Mouse (Mus musculus) CH12F3 (cell line): ENCODE data around the gene Taar8a.
"Not testable (repeated sequence)": the region's sequence is repeated elsewhere in the genome, so short reads cannot be mapped to it uniquely, and the experiment has no call there.

Source experiments
- in situ Hi-C: fragments of 300-500 bp; cut with MboI; formaldehyde crosslinking; loops from 2 replicates; pipeline ENCODE4 v1.14.3; 2020; ENCODE audit warnings: low sequenced_read_pairs

Gene Taar8a

DNA sequence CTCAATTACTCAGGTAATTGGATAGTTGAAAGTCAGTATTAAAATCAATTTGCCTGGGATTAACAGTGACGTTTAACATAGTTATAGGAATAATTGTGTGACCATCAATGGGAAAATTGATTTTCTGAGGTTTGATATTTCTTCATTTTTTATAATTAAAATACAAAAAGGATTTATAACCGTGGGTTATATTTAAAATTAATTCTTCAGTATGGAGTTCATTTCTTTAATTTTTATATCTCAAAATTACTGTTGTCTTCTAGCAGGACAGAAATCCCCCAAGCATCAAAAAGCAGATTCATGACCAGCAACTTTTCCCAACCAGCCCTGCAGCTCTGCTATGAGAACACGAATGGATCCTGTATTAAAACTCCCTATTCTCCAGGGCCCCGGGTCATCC is at the start of gene Taar8a:
Gene Taar8a (plus strand): TSS at position 301 of the 400 bp plus-strand sequence.
- in situ Hi-C loops: loop anchor here (25.0 kb wide), 1 partner anchor 264 kb away; no protein-coding TSS in a partner anchor

- in situ Hi-C loops: no loop called here
These were observed 49.4 kb upstream of the Taar8a start, which contains the start of gene Taar7d for GRCm38 (mm10) chr10:24026922-24027321. Taar7d (plus strand) TSS chr10:24027222.

GRCm38 (mm10) chr10:24031347-24031746 is 45.0 kb upstream of the Taar8a start:
- in situ Hi-C loops: no loop called here

DNA sequence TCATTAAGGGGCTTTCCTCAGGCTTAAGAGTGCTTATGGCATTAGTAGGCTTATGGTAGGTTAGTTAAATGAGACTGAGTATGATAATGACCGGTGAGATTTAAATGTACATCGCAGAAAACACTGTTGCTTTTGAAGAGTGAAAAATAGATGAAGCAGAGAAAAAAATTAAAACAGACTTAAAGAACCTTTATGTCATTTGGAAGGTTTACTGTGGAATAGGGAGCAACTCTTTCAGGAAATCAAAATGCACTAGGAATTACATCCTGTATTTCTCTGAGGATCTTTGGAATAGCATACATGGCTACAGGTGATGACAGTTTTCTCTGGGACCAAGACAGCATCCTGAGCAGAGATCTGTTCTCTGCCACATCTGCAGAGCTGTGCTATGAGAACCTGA is 39.0 kb upstream of the Taar8a start, which contains the start of gene Taar7e:
Gene Taar7e (plus strand): TSS at position 301 of the 400 bp plus-strand sequence.
- in situ Hi-C loops: no loop called here

DNA sequence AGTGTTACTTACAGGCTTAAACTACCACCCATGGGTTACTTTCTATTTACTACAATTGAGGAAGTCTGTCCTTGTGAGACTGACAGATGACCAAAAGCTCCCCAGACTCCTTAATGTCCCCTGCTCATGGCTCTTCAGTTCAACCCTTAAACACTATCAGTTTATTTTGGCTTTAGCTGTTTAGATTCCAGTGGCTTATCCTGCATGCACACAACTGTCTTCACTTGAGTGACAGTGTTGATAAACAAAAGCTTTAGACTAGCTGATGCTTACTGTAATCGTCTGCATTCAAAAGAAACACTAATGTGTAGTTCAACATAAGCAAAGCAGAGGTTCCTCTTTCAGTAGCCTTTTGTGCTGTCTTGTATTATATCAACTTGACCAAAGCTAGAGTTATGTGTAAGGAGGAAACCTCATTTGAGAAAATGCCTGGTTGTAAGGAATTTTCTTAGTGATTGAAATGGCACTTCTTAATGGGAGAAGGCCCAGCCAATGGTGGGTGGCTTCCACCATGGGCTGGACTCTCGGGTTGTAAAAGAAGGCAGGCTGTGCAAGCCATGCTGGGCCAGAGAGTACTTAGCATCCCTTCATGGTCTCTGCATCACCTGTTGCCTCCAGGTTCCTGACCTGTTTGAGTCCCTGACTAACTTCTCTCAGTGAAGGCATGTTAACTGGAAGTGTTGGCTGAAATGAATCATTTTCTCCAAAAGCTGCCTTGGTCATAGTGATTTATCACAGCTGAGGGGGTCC is 36.0 kb upstream of the Taar8a start:
- in situ Hi-C loops: no loop called here

GRCm38 (mm10) chr10:24049210-24049609 is 27.1 kb upstream of the Taar8a start, which contains the start of gene Taar7f:
Taar7f (plus strand) TSS chr10:24049510.
- in situ Hi-C loops: no loop called here

DNA sequence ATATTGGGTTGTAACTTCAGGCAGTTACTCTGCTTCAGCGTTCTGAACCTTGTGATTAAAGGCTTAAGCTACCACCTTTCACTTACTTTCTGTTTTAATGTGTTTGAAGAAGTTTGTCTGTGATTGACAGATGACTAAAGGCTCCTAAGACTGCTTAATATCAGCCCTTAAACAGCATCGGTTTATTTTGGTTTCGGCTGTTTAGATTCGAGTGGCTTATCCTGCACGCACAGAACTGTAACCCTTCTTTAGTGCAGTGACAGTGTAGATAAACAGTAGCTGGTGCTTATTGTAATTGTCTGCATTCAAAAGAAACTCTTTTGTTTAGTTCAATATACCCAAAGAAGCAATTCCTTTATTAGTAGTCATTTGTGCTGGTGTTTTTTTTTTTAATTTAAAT is 24.3 kb upstream of the Taar8a start:
- in situ Hi-C loops: no loop called here

GRCm38 (mm10) chr10:24058986-24059385 is 17.3 kb upstream of the Taar8a start:
- in situ Hi-C loops: no loop called here

GRCm38 (mm10) chr10:24074751-24075150 is 1.5 kb upstream of the Taar8a start:
- in situ Hi-C loops: loop anchor here (25.0 kb wide), 1 partner anchor 262 kb away; no protein-coding TSS in a partner anchor

GRCm38 (mm10) chr10:24080166-24080565 is 3.9 kb downstream of the Taar8a start:
- in situ Hi-C loops: loop anchor here (25.0 kb wide), 1 partner anchor 268 kb away; no protein-coding TSS in a partner anchor

- in situ Hi-C loops: loop anchor here (25.0 kb wide), 1 partner anchor 274 kb away; no protein-coding TSS in a partner anchor
These were observed 9.6 kb downstream of the Taar8a start for GRCm38 (mm10) chr10:24085936-24086335.

DNA sequence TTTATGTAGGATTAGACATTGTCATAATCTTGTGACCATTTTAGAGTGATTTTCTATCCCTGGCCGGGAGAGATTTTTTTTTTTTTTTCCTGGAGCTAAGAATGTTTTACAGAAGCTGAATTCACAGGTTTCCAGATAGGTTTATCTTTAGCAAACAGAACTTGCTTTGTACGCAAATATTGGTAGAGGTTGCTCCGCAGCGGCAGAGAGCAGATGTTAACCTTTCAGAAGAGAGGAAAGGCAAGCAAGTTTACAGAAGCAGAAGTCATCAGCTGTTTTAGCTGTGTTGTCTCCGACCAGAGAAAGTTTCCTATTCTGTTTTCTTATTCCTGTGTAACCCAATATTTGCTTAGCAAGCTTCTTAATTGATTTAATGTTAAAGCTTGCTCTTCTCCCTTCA is 10.3 kb downstream of the Taar8a start:
- in situ Hi-C loops: loop anchor here (25.0 kb wide), 1 partner anchor 274 kb away; no protein-coding TSS in a partner anchor

DNA sequence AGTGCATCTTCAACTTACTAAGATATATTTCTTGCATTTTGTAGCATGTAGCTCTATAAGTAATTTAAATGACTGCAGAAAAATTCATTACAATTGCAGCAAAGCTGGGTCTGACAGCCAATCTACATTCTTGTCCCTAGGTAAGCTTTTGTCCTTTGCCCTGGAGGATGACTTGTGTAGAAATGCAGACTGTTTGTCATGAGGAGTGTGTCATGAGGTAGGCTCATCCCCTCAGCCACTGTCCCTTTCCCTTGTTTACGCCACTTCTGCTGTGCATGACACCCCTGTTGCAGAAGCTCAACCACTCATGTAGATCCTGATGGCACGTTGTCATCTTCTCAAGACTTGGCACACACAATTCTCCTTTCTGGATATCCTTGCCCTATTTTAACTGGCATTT is 10.9 kb downstream of the Taar8a start:
- in situ Hi-C loops: loop anchor here (25.0 kb wide), 1 partner anchor 275 kb away; no protein-coding TSS in a partner anchor

GRCm38 (mm10) chr10:24092194-24092593 is 15.9 kb downstream of the Taar8a start, which contains the start of gene Taar8b:
Taar8b (minus strand) TSS chr10:24092294.
- in situ Hi-C loops: loop anchor here (25.0 kb wide), 1 partner anchor 280 kb away; no protein-coding TSS in a partner anchor

DNA sequence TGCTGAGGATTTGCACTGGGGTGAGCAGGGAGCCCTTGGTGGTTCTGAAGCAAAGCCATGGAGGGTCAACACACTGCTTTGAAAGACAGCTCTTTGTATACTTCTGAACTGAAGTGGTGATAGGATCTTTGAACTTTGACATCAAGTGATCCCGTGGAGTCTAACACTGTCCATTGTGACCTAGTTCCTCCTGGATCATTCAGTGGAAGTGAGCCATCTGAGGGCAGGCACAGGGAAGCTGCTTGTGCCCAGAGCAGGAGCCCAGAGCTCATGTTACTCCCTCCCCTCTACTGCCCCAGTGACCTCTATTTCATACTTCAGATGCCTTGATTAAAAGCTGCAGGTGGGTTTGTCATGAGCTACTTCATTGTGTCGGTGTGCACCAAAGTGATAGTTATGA is 20.7 kb downstream of the Taar8a start:
- in situ Hi-C loops: loop anchor here (25.0 kb wide), 1 partner anchor 285 kb away; no protein-coding TSS in a partner anchor

DNA sequence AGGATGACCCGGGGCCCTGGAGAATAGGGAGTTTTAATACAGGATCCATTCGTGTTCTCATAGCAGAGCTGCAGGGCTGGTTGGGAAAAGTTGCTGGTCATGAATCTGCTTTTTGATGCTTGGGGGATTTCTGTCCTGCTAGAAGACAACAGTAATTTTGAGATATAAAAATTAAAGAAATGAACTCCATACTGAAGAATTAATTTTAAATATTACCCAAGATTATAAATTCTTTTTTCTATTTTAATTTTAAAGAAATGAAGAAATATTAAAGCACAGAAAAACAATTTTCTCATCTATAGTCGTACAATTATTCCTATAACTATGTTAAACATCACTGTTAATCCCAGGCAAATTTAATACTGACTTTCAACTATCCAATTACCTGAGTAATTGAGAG is 25.5 kb downstream of the Taar8a start, which contains the start of gene Taar8c:
Gene Taar8c (minus strand): TSS at position 101 of the 400 bp plus-strand sequence.
- in situ Hi-C loops: not testable (repeated sequence)

GRCm38 (mm10) chr10:24103299-24103698 is 27.0 kb downstream of the Taar8a start:
- in situ Hi-C loops: not testable (repeated sequence)

DNA sequence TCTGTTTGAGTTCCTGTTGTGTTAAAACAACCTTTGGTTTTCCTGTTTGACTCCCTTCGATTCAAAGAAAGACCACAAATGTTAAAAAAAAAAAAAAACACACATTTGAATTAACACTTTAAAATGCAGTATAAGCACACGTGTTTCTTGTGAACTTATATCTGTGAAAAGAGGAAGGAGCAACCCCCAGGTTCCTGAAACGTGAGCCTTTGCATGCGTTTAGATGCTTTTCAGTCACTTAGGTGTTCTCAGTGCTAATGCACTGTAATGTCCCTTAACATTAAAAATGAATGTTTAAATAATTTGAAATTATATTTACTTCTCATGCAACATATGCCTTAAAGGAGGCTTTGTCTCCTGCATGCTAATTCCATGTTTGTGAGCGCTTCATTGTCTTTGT is 31.4 kb downstream of the Taar8a start:
- in situ Hi-C loops: no loop called here

DNA sequence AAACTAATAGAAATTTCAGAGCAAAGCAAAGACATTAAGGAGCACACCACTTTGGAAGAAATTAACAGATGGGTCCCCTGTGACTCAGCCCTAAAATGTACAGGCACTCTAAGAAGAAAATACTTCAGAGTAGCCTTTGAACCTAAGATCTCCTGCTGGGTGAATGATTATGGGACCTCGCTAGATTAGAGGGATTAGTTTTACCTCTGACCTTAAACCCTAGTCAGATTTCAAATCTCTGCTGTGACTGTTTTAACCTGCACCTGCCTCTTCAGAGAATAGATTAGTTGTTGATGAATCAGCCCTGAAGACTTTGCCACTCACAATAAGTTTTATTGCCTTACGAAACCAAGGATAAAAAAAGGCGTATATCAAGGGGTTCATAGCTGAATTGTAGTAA is 31.9 kb downstream of the Taar8a start:
- in situ Hi-C loops: no loop called here

DNA sequence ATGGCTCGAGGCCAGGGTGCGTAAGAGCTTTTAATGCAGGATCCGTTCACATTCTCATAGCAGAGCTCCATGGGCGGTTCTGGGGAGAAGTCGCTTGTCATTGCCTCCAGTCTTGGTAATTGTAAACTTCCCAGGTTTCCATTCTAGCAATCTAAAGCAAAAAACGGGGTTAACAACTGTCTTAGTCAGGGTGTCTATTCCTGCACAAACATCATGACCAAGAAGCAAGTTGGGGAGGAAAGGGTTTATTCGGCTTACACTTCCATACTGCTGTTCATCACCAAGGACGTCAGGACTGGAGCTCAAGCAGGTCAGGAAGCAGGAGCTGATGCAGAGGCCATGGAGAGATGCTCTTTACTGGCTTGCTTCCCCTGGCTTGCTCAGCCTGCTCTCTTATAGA is 33.1 kb downstream of the Taar8a start, which contains the start of gene Taar9:
Gene Taar9 (minus strand): TSS at position 101 of the 400 bp plus-strand sequence.
- in situ Hi-C loops: not testable (repeated sequence)

DNA sequence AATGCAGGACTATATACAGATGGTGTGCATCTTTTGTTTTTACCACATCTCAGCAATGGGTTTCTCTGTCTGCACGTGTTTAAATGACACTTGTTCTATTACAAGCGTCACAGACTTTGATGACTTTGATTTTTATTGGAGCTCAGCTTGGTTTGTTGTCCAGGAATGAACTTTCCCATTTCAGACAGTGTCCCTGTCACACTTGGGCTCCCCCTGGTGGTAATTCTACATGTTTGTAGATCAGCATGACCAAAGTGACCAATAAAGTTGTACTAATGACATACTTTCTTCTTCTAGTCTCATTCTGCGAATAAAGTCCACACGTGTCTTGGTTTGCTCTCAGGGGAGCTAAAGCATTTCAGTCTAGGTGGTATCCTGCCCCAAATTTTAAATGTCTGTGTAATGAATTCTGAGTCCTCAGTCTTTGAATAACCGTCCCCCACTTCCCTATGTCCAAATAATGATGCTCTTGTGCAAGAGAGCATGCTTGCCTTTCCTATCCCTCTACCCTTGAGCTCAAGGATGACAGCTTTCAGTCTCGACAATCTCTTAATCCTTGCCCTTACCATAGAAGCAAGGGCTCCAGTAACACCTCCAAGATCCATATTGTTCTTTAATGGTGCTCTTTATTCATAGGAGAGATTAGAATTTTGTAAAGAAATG is 34.9 kb downstream of the Taar8a start:
- in situ Hi-C loops: no loop called here
